Mouse (Mus musculus): ENCODE results near the gene Fam168a. TPM values are rescaled to one million over a fixed set of nuclear protein-coding genes. Genes with fewer than 3 reads are reported as not detected.

Fam168a gene
- polyA plus RNA-seq, 1 experiment from 2014 or later = 46.1 TPM

DNA sequence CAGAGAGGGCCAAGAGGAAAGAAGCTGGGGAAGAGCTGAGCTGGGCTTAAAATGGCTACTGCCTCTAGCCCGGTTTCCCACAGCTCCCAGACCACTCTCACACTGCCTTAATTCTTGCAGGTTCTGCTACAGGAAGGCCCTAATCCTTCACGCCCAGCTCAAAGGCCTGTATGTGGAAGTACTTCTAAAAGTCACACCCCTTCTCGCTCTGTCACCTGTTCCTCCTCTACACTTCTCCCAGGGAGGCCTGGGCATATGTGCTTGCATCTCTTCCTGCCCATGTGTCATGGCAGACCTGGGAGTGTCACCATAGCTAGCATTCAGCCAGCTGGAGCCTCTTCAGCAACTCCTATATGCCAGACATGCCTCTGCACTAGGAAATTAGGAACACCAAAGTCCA is 147.0 kb downstream of the Fam168a start:
- H3K27me3 ChIP-seq (replicated peaks; ENCODE audit: control insufficient read depth, insufficient read depth, low read length) = no peaks in the 10 kb centered on the region
- peaks cover 19% of the 10 kb centered on the region for H3K4me1 ChIP-seq (replicated peaks; ENCODE audit: control insufficient read depth, insufficient read depth, low read length)
- no peak overlapping the region for H3K27ac ChIP-seq (ENCODE audit: low read depth)
- H3K4me2 ChIP-seq (ENCODE audit: low read length) = no peak overlapping the region
- H3K36me3 ChIP-seq (ENCODE audit: control insufficient read depth, insufficient read depth, low read length) = no peaks in the 10 kb centered on the region
- no peak overlapping the region for H3K4me3 ChIP-seq (ENCODE audit: low read depth, low read length)
- 82% methylated on average over 3 of the region's 3 CpGs for WGBS
- DNase-seq (ENCODE audit: low spot score) (no peak), ATAC-seq (replicated peaks; ENCODE audit: low FRiP score, low TSS enrichment, low read depth) (no peak)
- H3K9ac ChIP-seq (ENCODE audit: low read length) = no peak overlapping the region
- H3K9me3 ChIP-seq (ENCODE audit: control insufficient read depth, low read length) = no peaks in the 10 kb centered on the region

DNA sequence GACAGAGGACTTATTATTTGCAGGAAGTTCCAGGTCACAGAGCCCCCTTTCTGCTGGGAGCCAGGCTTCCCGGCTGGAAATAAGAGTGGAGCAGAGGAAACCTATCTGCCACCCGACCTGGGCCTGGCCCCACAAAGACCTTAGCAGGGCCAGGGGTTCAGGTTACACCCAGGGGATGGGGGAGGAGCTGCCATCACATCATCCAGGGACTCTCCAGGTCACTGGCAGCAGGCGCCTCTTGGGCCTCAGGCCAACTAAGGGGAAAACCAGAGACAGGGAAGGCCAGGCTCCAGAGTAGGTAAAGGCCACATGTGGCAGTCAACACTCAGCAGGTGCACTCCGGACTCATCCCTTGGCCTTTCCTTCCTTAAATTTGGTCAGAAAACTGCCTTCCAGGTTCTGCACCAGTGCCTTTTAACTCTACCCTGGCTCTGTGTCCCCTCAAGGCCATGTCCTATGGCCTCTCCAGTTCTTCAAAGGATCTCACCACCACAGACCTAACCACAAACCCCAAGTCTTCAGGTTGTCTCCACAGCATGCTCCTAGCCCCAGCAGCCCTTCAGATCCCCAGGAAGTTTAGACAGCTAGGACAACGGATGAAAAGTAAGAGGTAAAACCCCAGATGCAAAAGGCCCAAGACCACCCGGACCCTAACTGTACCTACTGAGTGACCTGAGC is 147.8 kb downstream of the Fam168a start:
- no peak overlapping the region for H3K4me2 ChIP-seq (ENCODE audit: low read length)
- ATAC-seq (replicated peaks; ENCODE audit: low FRiP score, low TSS enrichment, low read depth) (no peak; the same call in 1 of the 2 replicates), DNase-seq (ENCODE audit: low spot score) (no peak)
- 55% methylated on average over 6 of the region's 6 CpGs for WGBS
- H3K36me3 ChIP-seq (ENCODE audit: control insufficient read depth, insufficient read depth, low read length) = no peaks in the 10 kb centered on the region
- no peaks in the 10 kb centered on the region for H3K9me3 ChIP-seq (ENCODE audit: control insufficient read depth, low read length)
- H3K4me3 ChIP-seq (ENCODE audit: low read depth, low read length) = no peak overlapping the region
- peaks cover 19% of the 10 kb centered on the region for H3K4me1 ChIP-seq (replicated peaks; ENCODE audit: control insufficient read depth, insufficient read depth, low read length)
- no peak overlapping the region for H3K27ac ChIP-seq (ENCODE audit: low read depth)
- no peak overlapping the region for H3K9ac ChIP-seq (ENCODE audit: low read length)
- no peaks in the 10 kb centered on the region for H3K27me3 ChIP-seq (replicated peaks; ENCODE audit: control insufficient read depth, insufficient read depth, low read length)

DNA sequence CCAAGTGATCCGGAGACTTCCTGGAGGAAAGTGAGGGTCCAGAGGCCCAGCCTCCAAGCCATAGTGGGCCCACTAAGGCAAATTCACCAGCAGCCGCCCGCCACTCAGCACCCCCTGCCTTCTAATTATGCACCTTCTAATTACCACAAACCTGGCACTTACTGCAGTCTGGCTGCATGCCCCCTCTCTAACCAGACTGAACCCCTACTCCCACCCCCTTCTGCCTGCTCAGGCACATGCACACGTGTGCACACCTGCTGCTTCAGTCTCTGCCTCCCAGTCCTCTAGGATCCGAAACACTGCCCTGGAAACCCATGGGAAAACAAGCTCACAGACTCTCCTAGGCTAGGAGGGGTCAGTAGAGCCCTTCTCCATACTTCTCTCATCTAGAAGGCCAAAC is 148.4 kb downstream of the Fam168a start:
- H3K9me3 ChIP-seq (ENCODE audit: control insufficient read depth, low read length) = no peaks in the 10 kb centered on the region
- H3K4me1 ChIP-seq (replicated peaks; ENCODE audit: control insufficient read depth, insufficient read depth, low read length) = peaks cover 19% of the 10 kb centered on the region
- ATAC-seq (replicated peaks; ENCODE audit: low FRiP score, low TSS enrichment, low read depth) (no peak), DNase-seq (ENCODE audit: low spot score) (no peak)
- no peak overlapping the region for H3K27ac ChIP-seq (ENCODE audit: low read depth)
- 73% methylated on average over 5 of the region's 5 CpGs for WGBS
- no peak overlapping the region for H3K4me3 ChIP-seq (ENCODE audit: low read depth, low read length)
- no peak overlapping the region for H3K9ac ChIP-seq (ENCODE audit: low read length)
- H3K4me2 ChIP-seq (ENCODE audit: low read length) = no peak overlapping the region
- no peaks in the 10 kb centered on the region for H3K27me3 ChIP-seq (replicated peaks; ENCODE audit: control insufficient read depth, insufficient read depth, low read length)
- H3K36me3 ChIP-seq (ENCODE audit: control insufficient read depth, insufficient read depth, low read length) = no peaks in the 10 kb centered on the region

- Histone ChIP-seq H3K36me3 (ENCODE audit: control insufficient read depth, insufficient read depth, low read length) (no peaks in the 10 kb centered on the region), H3K9me3 (ENCODE audit: control insufficient read depth, low read length) (no peaks in the 10 kb centered on the region), H3K27ac (ENCODE audit: low read depth) (no peak overlapping the region), H3K4me3 (ENCODE audit: low read depth, low read length) (no peak overlapping the region), H3K9ac (ENCODE audit: low read length) (no peak overlapping the region), H3K27me3 (replicated peaks; ENCODE audit: control insufficient read depth, insufficient read depth, low read length) (no peaks in the 10 kb centered on the region), H3K4me1 (replicated peaks; ENCODE audit: control insufficient read depth, insufficient read depth, low read length) (peaks cover 19% of the 10 kb centered on the region), H3K4me2 (ENCODE audit: low read length) (no peak overlapping the region)
- ATAC-seq (replicated peaks; ENCODE audit: low FRiP score, low TSS enrichment, low read depth) (no peak), DNase-seq (ENCODE audit: low spot score) (no peak)
- 39% methylated on average over 4 of the region's 4 CpGs for WGBS
These were observed 148.9 kb downstream of the Fam168a start for GRCm38 (mm10) chr7:100855300-100855699.

- DNase-seq (ENCODE audit: low spot score) (no peak), ATAC-seq (replicated peaks; ENCODE audit: low FRiP score, low TSS enrichment, low read depth) (no peak)
- H3K36me3 ChIP-seq (ENCODE audit: control insufficient read depth, insufficient read depth, low read length) = no peaks in the 10 kb centered on the region
- no peak overlapping the region for H3K9ac ChIP-seq (ENCODE audit: low read length)
- H3K27ac ChIP-seq (ENCODE audit: low read depth) = no peak overlapping the region
- H3K9me3 ChIP-seq (ENCODE audit: control insufficient read depth, low read length) = no peaks in the 10 kb centered on the region
- H3K4me3 ChIP-seq (ENCODE audit: low read depth, low read length) = no peak overlapping the region
- H3K4me2 ChIP-seq (ENCODE audit: low read length) = no peak overlapping the region
- H3K27me3 ChIP-seq (replicated peaks; ENCODE audit: control insufficient read depth, insufficient read depth, low read length) = no peaks in the 10 kb centered on the region
- 65% methylated on average over 5 of the region's 5 CpGs for WGBS
- peaks cover 19% of the 10 kb centered on the region for H3K4me1 ChIP-seq (replicated peaks; ENCODE audit: control insufficient read depth, insufficient read depth, low read length)
These were observed 149.5 kb downstream of the Fam168a start for GRCm38 (mm10) chr7:100855795-100856573.

DNA sequence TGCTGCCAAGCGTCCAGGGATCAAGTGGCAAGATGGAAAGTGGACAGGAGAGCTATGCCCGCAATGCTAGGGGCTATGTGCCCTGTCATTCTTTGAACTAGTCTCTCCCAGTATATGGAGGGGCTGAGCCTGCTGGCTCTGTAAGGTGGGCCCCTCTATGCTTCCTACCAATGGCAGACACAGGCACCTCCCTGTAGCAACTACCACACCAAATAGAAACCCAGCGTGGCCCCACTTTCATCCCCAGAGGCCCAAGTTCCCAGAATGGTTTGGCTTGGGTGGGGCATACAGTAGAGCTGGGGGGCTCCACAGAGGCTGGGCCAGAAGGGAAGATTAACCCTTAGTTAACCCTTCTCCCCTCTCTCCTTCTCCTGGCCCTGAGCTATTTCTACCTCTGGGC is 154.0 kb downstream of the Fam168a start:
- DNase-seq (ENCODE audit: low spot score) = no peak

DNA sequence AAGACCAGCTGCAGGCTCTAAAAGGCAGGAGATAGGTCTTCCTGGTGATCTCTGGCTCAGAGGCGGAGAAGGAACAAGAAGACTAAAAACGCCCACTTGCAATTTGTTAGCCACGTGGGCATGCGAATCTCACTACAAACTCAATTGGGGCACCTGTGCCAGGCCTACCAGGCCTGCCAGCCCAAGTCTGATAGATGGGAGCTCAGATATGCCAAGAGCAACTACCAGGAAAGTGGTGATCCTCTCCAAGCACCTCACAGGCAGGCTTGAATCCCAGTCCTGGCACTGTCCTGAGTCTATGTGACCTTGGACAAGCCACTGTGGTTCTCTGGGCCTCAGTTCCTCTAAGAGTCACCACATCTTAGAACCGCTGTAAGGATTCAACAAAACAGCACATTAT is 154.8 kb downstream of the Fam168a start:
- ATAC-seq (replicated peaks; ENCODE audit: low FRiP score, low TSS enrichment, low read depth) (no peak), DNase-seq (ENCODE audit: low spot score) (no peak)
- Histone ChIP-seq H3K27ac (ENCODE audit: low read depth) (no peak overlapping the region), H3K9me3 (ENCODE audit: control insufficient read depth, low read length) (no peaks in the 10 kb centered on the region), H3K36me3 (ENCODE audit: control insufficient read depth, insufficient read depth, low read length) (no peaks in the 10 kb centered on the region), H3K4me2 (ENCODE audit: low read length) (no peak overlapping the region), H3K27me3 (replicated peaks; ENCODE audit: control insufficient read depth, insufficient read depth, low read length) (no peaks in the 10 kb centered on the region), H3K4me1 (replicated peaks; ENCODE audit: control insufficient read depth, insufficient read depth, low read length) (no peaks in the 10 kb centered on the region; the same call in 1 of the 2 replicates), H3K9ac (ENCODE audit: low read length) (no peak overlapping the region), H3K4me3 (ENCODE audit: low read depth, low read length) (no peak overlapping the region)
- WGBS = 92% methylated on average over 5 of the region's 5 CpGs

More for the DNA sequence above, 154.0 kb downstream of the Fam168a start:
- no peak overlapping the region for H3K4me2 ChIP-seq (ENCODE audit: low read length)
- no peak overlapping the region for H3K4me3 ChIP-seq (ENCODE audit: low read depth, low read length)
- H3K4me1 ChIP-seq (replicated peaks; ENCODE audit: control insufficient read depth, insufficient read depth, low read length) = peaks cover 7% of the 10 kb centered on the region
- no peak overlapping the region for H3K27ac ChIP-seq (ENCODE audit: low read depth)
- H3K9ac ChIP-seq (ENCODE audit: low read length) = no peak overlapping the region
- no peaks in the 10 kb centered on the region for H3K27me3 ChIP-seq (replicated peaks; ENCODE audit: control insufficient read depth, insufficient read depth, low read length)
- no peaks in the 10 kb centered on the region for H3K36me3 ChIP-seq (ENCODE audit: control insufficient read depth, insufficient read depth, low read length)
- 75% methylated on average over 3 of the region's 3 CpGs for WGBS
- ATAC-seq (replicated peaks; ENCODE audit: low FRiP score, low TSS enrichment, low read depth) = no peak
- H3K9me3 ChIP-seq (ENCODE audit: control insufficient read depth, low read length) = no peaks in the 10 kb centered on the region

DNA sequence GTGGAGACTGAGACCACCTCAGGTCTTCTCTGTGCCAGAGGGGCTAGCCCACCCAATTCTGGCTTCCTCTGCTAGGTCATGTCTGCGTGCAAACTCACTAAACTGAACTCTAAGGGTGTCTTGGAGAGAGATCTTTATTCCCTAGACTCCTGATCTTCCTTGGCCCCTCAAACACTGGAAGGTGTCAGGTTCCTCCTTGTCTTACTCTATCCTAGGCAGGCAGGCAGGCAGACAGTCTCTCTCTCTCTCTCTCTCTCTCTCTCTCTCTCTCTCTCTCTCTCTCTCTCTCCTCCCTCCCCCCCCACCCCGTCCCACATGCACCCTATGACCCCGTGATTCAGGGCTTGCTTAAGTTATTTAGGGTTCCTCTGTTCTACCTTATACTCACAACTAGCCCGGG is 155.9 kb downstream of the Fam168a start:
- WGBS = 9% methylated on average over 4 of the region's 4 CpGs
- H3K27me3 ChIP-seq (replicated peaks; ENCODE audit: control insufficient read depth, insufficient read depth, low read length) = no peaks in the 10 kb centered on the region
- H3K27ac ChIP-seq (ENCODE audit: low read depth) = no peak overlapping the region
- H3K9me3 ChIP-seq (ENCODE audit: control insufficient read depth, low read length) = no peaks in the 10 kb centered on the region
- no peaks in the 10 kb centered on the region for H3K4me1 ChIP-seq (replicated peaks; ENCODE audit: control insufficient read depth, insufficient read depth, low read length)
- peak overlapping the region; percentile 99 for H3K4me2 ChIP-seq (ENCODE audit: low read length)
- peak overlapping the region; percentile 68 for H3K4me3 ChIP-seq (ENCODE audit: low read depth, low read length)
- H3K9ac ChIP-seq (ENCODE audit: low read length) = peak overlapping the region; percentile 60
- no peak for DNase-seq (ENCODE audit: low spot score)
- H3K36me3 ChIP-seq (ENCODE audit: control insufficient read depth, insufficient read depth, low read length) = no peaks in the 10 kb centered on the region
- ATAC-seq (replicated peaks; ENCODE audit: low FRiP score, low TSS enrichment, low read depth) = no peak; the same call in 1 of the 2 replicates
